In genomic region chr6:136471601-136472000, GRCm38 (mm10) we compare ENCODE assay signal across 7 mouse cellular contexts. TPM values are rescaled to one million over a fixed set of nuclear protein-coding genes. Genes with fewer than 3 reads are reported as not detected.
DNase-seq lines count a peak whose midpoint lies in the region; ATAC-seq lines count a peak whose summit lies in the region.

No protein-coding gene starts in this region.

- no peaks in the 10 kb centered on the region for H3K27me3 ChIP-seq in forebrain, embryonic 14.5 days (replicated peaks; ENCODE audit: control insufficient read depth, insufficient read depth, low read length)
- H3K27me3 ChIP-seq in limb, embryonic 15.5 days, result no peaks in the 10 kb centered on the region

- H3K36me3 ChIP-seq in forebrain, embryonic 14.5 days (ENCODE audit: control insufficient read depth, insufficient read depth, low read length), result no peaks in the 10 kb centered on the region
- no peaks in the 10 kb centered on the region for H3K36me3 ChIP-seq in limb, embryonic 15.5 days

- no peak overlapping the region for H3K9ac ChIP-seq in forebrain, embryonic 14.5 days (ENCODE audit: low read length)
- no peak overlapping the region for H3K9ac ChIP-seq in limb, embryonic 15.5 days

- H3K4me1 ChIP-seq in forebrain, embryonic 14.5 days (ENCODE audit: control insufficient read depth, insufficient read depth, low read length), result peaks cover 21% of the 10 kb centered on the region
- H3K4me1 ChIP-seq in limb, embryonic 15.5 days, result peaks cover 46% of the 10 kb centered on the region

- 13% methylated on average over 5 of the region's 5 CpGs for WGBS in forebrain, embryonic 14.5 days
- WGBS in limb, embryonic 15.5 days, result 31% methylated on average over 5 of the region's 5 CpGs

- H3K9me3 ChIP-seq in forebrain, embryonic 14.5 days (replicated peaks; ENCODE audit: control insufficient read depth, low read length), result no peaks in the 10 kb centered on the region
- no peaks in the 10 kb centered on the region for H3K9me3 ChIP-seq in limb, embryonic 15.5 days

- ATAC-seq in forebrain, embryonic 14.5 days, result no peak
- no peak for ATAC-seq in limb, embryonic 15.5 days (ENCODE audit: insufficient number of reproducible peaks, low FRiP score, low TSS enrichment, low read depth)

- H3K27ac ChIP-seq in forebrain, embryonic 14.5 days (ENCODE audit: low read depth, low read length), result peak overlapping the region; percentile 98
- H3K27ac ChIP-seq in limb, embryonic 15.5 days, result peak overlapping the region; percentile 95

- H3K4me3 ChIP-seq in forebrain, embryonic 14.5 days (ENCODE audit: low read depth, low read length), result no peak overlapping the region
- no peak overlapping the region for H3K4me3 ChIP-seq in limb, embryonic 15.5 days

- DNase-seq in retina, embryonic 14.5 days (ENCODE audit: low spot score), result peak; percentile 13
- DNase-seq in retina, postnatal 1 day, result no peak
- DNase-seq in forebrain, embryonic 14.5 days (ENCODE audit: low spot score), result no peak
- peak; percentile 36 for DNase-seq in thymus, postnatal 25 days
- no peak for DNase-seq in spleen, postnatal 14 days (ENCODE audit: low spot score in 2 of 2)
- DNase-seq in frontal cortex, adult 2 months (ENCODE audit: extremely low spot score in 1 of 2, low spot score in 1 of 2), result no peak

- no peak overlapping the region for H3K4me2 ChIP-seq in forebrain, embryonic 14.5 days (ENCODE audit: low read length)
- H3K4me2 ChIP-seq in limb, embryonic 15.5 days, result no peak overlapping the region

RNA-seq across cellular contexts. Expression of gene Atf7ip, which starts 34.4 kb away (rescaled TPM):
- polyA plus RNA-seq in forebrain, embryonic 14.5 days (2014; fragmentation: Nextera tagmentation; extraction: Ambion mirVana), result 27.1 and 42.0 TPM in 2 replicates
- 35.2 and 36.4 TPM in 2 replicates for polyA plus RNA-seq in limb, embryonic 15.5 days (2015; fragmentation: Nextera tagmentation; extraction: Ambion mirVana)
- polyA plus RNA-seq in frontal cortex, adult 2 months (2012; rRNA removed), result 42.8 and 49.5 TPM in 2 replicates

RNA-seq across cellular contexts. Expression of gene E330021D16Rik, which starts 56.2 kb away (rescaled TPM):
- polyA plus RNA-seq in forebrain, embryonic 14.5 days (2014; fragmentation: Nextera tagmentation; extraction: Ambion mirVana), result not detected in 2 replicates
- not detected in 2 replicates for polyA plus RNA-seq in limb, embryonic 15.5 days (2015; fragmentation: Nextera tagmentation; extraction: Ambion mirVana)
- not detected in 2 replicates for polyA plus RNA-seq in frontal cortex, adult 2 months (2012; rRNA removed)

Comparison
In these comparisons a context has a peak if more than half of its experiments do, and no peak if none do; other contexts are left out.
1. DNase-seq: peak in retina, embryonic 14.5 days (single experiment) and thymus, postnatal 25 days (single experiment); none in retina, postnatal 1 day (single experiment), forebrain, embryonic 14.5 days (single experiment), spleen, postnatal 14 days (0 of 2) and frontal cortex, adult 2 months (0 of 2).